Mouse (Mus musculus) spleen, postnatal 36 days (tissue): Measurements from ENCODE around the gene Pik3ap1.
"Not testable (repeated sequence)": the region's sequence is repeated elsewhere in the genome, so short reads cannot be mapped to it uniquely, and the experiment has no call there.

ENCODE experiments used
- DNase-seq, 2 experiments: peaks; one replicate each; pipeline ENCODE4 v3.0.0; 2022; ENCODE audit warnings: low spot score in 2 of 2, mixed read lengths in 1 of 2

Gene Pik3ap1

DNA sequence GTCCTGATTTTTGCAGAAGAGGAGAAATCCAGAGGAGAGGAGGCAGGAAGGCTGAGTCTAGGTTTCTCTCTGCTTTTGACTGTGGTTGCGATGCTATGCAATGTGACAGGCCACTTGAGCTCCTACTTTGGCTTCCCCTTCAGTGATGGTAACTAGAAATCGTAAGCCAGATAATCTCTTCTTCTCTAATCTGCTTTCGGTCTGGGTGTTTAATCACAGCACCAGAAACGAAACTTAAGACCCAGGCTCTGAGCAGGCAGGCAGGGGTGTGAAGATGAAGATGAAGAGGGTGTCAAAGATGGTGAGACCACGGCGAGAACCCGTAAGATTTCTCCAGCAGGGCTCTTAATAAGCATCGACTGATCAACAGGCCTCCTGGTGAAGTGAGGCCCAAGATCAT is 51.9 kb downstream of the Pik3ap1 start:
- no peak for DNase-seq

DNA sequence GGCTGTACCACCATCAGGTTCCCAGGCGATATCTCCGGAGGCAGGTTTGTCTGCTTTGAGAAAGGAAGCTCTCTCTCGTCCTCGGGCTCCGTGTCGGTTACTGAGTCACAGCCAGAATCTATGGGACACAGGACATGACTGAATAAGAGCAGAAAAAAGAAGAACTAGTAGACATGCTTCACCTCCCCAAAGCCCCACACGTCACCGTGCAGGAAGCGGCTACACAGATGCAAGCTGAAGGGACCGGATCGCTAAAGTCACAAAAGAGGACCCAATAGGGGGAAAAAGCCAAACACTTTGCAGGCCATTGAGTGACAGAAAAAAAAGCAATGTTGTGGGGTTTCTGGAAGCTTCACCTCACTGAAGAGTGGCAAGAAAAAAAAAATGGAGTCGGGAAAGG is 52.7 kb downstream of the Pik3ap1 start:
- DNase-seq: peak; percentile 90 to 91

DNA sequence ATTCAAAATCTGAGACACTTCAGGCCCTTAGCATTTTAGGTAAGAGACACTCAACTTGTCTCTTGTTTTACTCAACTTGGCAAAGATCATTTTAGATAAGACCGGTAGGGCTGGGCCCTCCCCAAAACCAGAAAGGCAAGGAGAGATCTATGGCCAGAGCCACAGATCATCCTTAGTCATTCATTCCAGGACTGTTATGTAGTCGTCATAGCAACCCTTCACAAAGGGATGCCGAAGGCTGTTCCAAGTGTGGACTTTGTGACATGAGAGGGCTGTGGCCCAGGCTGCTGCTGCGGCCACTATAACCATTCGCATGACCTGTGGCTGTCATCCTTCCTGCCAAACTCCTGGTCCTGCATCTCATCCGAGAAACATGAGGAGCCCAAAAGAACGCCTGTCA is 54.5 kb downstream of the Pik3ap1 start:
- DNase-seq: no peak

DNA sequence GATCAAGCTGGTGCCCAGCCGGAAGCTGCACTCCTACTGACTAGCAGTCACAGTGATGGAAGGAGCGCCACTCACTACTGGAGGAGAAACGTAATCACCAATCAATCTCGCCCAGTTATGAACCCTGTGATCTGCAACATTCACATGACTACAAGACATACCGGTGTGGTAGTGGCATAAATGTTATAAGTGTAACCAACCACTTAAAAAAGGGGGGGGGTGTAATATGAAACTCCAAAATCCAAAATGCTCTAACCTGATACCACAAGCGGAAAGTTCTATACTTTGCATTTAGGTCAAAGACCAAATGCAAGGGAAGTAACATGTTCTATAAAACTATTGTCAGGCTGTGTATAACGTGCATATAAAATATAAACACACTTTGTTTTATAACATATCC is 54.9 kb downstream of the Pik3ap1 start:
- no peak for DNase-seq

DNA sequence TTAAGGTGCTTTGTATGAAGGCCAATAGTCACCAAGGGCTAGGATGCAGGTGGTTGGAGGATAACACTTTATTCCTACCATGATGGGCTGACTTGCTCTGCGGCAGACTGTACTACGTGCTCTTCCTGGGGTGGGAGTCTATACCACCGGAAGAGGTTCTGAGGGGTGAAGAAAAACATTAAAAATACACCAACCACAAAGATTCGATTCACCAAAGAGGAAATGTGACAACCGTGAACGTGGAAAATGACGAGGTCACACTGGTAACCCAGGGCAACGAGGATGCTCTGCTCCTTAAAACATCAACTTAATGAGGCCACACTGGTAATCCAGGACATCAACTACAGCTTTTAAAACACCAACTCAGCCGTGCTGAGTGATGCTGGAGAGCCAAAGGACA is 56.2 kb downstream of the Pik3ap1 start:
- peak; percentile 68 to 76 for DNase-seq

DNA sequence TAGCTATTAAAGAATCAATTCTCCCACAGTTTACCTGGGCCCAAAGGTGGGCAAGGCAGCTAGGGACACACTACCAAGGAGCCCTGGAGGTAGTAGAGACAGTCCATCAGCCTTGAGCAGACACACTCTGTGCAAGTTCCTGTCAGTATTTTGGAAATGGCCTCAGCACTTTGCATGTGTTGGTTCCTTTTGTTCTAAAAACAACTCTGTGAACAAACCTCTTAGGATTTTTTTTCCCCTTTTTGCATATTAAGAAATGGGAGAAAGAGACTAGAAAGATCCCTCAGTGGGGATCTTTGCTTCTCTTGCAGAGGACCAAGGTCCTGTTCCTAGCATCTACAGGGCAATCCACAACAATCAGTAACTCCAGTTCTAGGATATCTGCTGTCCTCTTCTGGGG is 61.1 kb downstream of the Pik3ap1 start:
- no peak for DNase-seq

DNA sequence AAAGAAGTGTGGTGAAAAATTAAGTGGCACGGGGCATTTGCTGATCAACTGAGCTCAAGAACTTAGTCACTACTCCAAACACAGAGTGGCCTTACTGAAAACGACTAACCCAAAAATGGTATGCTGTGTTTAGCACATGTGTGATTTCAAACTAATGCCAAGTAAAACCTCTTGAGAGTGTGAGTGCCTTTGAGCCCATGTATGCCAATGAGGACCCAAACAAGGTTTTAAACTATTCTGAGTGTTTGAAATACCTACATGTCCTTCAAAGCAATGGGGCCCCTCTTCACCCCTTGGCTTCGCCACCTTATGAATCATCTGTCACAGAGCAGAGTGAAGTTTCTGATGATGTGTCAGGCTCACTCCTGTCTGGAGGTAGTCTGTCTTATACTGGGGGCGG is 61.8 kb downstream of the Pik3ap1 start:
- DNase-seq: no peak

DNA sequence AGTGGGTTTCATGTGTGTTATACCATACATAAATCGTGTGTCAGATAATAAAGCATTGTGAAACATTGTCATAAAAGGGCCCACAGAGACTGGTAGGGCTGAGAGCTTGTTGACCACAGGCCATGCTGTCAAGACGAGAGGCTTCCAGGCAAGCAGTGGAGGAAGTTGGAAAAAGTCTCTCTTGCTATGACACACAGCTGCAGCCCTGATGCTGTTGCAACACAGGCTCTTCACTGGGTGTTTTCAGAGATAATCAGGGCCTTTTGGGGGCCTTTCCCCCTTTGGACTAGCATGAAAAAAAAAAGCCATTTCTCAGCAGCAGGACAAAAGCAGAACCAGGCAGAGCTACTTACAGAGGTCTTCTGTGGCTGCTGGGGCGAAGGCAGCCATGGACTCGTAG is 63.8 kb downstream of the Pik3ap1 start:
- no peak for DNase-seq

DNA sequence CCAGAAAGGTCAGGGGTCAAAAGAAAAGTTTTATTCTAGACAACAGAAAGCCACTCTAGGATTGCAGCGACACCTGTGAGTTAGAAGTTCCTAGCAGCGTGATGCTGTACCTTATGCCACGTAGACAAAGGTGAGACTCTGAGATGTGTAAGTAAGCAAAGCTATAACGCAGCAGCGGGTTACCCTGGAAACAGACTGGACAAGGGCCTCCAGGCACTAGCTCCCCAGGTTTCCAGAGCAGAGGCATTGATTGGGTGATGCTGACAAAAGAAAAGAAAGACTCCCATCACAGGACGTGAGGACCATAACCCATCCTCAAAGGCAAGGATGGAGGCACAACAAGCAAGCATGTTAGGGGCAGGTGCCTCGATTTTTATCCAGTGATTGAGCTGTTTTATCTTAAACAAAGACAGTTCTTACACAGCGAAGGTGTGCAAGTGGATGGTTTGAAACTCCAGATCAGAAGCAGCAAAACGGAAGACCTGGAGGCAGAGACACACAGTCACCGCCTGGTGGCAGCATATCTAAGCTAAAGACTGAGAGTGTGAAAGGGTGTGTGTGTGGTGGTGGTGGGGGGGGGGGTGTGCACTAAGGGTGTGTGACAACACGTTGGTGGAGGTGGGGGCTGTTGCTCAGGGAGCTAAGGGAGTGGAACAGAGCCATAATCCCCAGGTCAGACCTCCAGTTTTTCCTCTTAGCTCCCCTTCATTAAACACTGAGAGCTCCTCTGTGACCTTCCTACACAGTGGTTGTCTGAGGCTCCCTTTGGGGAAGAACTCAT is 67.4 kb downstream of the Pik3ap1 start:
- peak; percentile 41 to 50 for DNase-seq

DNA sequence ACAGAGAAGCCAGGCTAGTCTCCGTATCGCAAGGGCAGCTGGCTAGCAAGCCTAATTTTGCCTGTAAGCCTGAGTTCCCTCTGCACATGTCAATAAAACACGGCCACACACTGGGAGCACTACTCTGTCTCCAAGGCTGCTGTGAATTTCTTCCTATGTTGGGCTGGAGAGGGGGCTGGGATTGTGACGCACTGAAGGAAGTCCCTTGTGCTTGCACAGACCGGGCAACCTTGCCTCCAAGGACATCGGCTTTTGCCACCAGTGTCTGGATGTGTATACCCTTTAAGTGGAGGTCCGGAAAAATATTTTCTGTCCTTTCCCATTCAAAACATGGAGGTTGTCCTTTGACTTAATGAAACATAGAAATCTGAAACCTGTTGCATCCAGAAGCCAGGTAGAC is 70.2 kb downstream of the Pik3ap1 start:
- DNase-seq: no peak

DNA sequence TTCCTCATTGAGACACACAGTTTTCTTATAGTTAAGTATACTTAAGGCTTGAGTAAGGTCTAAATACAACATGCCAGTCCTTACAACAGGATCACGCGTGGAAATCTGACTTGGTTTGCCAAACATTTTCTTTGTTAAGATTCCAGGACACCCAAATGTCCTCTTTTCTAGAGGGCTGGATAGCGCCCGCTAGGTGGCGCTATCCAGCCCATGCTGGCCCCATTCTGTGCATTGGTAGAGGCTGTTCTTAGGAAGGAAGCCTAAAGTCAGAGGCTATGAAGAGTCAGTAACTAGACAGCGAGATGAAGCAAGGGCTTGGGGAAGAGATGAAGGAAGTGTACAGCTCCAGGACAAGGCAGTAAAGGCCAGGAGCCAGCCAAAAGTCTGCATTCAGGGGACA is 71.2 kb downstream of the Pik3ap1 start:
- no peak for DNase-seq

DNA sequence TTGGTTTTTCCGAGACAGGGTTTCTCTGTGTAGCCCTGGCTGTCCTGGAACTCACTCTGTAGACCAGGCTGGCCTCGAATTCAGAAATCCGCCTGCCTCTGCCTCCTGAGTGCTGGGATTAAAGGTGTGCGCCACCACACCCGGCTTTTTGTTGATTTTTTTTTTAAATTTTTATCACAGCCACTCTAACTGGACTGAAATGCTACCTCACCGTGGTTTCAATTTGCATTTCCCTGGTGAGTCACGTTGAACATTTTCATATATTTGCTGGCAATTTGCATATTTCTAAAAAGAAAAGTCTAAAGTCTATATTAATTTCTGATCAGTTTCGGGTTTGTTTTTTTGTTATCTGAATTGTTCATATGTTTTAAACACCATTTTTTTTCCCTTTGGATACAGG is 72.3 kb downstream of the Pik3ap1 start:
- DNase-seq: not testable (repeated sequence)

DNA sequence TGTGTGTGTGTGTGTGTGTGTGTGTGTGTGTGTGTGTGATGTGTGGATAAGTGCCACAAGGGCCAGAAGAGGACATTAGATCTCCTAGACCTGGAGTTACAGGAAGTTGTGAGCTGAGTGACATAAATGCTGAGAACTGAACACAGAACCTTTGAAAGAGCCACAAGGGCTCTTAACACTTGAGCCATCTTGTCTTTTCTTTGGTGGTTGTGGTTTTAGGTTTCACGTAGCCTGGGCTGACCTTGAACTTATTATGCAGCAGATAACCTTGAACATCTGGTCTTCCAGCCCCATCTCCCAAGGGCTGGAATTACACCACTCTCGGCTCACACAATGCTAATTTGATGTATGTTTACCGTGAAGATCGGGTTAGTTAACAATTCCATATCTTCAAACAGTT is 72.9 kb downstream of the Pik3ap1 start:
- DNase-seq: no peak

DNA sequence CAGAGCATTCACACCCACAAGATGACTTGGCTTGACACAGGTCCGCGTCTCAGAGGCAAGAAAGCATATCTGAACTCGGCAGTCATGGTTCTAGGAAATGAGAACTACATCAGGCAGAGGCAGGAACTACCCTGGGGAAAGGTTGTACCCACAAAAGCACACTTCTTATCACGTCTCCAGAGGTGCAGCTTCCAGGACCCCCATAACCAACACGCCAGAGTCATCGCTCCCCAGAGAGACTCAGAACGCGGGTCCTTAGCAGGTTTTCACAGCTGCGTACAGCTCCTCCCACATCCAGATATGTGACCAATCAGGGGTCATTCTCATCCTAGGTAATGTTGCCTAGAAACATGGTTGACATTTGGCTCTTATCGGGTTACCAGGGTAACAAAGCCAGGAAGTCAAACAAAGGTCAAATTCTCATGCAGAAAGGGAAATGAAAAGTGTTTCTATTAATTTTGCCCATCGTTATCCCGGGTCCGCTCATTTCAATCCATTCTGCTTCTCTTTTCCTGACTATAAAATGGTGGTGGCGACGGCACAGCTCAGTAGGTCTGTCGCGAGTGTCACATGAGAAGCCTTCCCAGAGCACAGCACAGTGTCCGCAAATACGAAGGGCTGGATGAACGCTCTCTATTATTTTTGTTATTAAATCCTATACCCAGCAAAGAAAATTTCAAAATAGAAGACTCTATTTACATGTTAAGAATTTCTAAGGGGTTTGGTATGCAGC is 73.8 kb downstream of the Pik3ap1 start:
- no peak for DNase-seq

DNA sequence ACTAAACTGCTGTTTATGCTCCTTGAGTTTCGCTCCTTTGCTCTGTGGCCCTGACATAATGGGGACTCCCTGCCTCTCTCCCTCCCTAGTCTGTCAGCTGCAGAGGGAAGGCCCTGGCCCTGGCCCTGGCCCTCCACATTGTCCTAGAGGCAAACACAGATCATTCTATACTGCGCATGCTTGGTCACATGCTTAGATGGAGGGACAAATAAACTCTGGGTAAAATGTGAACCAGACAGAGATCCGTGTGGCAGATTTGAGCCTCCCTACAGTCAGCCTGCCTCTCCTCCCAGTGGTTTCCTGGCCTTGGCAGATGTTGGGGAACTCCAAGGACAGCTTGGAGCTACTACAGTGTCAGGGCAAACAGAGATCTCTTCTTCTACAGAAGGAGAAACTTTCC is 81.0 kb downstream of the Pik3ap1 start:
- no peak for DNase-seq

DNA sequence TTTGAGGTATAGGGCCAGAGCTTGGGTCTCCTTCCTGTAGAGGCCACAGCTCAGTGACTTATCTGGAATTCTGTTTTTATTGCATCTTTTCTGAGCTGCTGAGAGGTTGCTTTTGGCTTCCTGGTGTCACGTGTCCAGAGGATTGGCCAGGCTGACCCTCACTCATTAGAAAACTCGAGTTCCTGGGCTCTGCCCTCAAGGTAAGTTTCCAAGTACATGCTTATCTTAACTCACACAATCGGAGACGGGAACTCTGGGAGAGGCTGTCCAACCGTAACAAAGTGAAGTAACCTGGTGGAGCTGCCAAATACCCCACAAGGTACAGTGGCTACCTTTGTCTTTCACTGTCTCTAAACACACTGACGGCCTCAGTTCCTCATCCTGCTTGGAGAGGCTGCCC is 81.5 kb downstream of the Pik3ap1 start:
- DNase-seq: no peak

DNA sequence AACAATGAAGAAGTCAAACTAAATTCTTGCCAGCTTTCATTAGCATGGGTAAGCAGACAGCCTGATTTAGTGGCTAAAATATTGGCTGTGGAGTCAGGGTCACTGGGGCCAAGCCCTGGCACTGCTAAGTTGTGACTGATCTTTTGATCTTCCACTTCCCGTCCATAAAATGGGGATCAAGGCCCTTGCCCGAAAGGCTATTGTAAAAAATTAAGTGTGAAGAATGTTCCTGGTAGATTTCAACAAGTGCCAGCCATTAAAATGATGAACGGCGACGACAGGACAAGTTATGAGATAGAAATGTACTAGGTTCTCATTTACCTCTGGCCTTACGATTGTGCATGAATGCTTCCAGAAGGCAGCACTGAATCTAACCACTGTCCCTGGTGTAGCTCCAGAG is 83.0 kb downstream of the Pik3ap1 start:
- no peak for DNase-seq

DNA sequence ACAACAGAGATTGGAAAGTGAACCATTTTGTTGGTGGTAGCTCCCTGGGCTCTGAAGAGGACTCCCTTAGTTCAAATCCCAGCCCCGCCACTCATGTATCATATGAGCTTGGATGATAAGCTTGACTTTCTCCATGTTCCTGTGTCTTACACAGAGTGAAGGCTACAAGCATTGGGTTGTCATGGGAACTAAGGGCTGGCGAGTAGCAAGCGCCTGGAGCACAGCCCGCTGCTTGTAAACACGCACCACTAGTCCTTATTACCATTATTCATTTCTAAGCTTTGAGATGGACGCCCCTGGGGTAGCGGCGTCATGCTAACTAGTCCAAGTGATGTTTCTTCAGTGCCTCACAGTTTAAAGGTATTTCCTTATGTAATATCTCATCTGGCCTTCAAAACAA is 85.5 kb downstream of the Pik3ap1 start:
- DNase-seq: no peak

DNA sequence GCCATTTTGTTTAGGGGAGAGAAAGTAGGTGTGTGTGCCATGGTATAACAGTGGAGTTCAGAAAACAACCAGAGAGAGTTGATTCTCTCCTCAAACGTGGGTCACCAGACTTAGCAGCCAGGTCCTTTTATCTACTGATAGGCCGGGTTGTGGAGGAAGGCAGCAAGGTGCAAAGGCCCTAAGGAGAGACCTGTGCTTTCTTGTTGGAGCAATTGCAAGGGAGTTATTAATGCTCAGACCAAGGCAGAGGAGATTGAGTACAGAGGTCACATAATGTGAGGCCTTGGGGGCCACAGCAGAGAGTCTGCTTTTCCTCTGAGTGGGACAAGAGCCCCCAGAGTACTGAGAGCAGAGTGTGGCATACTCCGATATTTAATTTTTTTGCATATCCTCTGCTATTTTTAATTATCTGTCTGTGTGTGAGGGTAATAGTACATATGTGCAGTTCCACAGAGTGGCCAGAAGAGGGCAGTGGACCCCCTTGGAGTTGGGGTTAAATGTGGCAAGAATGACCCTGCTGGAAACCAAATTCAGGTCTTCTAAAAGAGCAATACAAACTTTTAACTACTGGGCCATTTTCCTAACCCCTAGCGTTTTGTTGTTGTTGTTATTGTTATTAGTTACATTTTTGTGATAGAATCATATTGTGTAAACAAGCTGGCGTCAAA is 93.8 kb downstream of the Pik3ap1 start:
- peak in 1 of 2 experiments; percentile 22 for DNase-seq

DNA sequence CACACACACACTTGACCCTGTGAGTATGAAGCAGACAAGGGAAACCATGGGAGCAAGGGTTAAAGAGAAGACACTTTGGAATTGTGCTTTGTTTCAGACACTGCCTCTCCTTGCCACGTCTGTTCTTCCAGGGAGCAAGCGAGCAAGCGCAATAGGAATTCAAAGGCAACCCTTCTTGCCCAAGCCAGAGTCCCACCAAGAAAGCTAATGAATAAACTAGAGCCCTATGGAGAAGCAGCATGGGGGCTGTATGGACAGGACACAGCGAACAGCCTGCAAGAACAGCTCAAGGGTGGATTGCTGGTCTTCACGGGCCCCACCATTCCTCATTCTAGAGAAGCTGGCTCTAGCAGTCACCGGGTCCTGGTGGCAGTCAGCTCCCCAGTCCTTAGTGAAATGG is 96.3 kb downstream of the Pik3ap1 start:
- no peak for DNase-seq

DNA sequence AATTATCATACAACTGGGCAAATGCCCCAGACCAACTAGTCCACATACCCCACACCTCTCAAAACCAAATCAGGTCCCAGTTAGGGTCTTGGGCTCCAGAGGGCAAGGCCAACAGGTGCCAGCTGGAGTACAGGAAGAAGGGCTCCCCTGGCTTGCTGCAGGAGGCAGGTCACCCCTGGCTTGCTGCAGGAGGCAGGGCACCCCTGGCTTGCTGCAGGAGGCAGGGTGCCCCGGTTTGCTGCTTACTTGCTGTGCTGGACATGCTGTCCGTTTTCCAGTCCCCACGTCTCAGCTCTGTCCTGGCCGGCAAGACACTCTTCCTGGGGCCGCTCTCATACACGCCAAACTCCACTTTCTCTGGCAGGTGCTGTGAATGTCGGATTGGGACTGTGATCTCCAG is 97.7 kb downstream of the Pik3ap1 start:
- DNase-seq: no peak

DNA sequence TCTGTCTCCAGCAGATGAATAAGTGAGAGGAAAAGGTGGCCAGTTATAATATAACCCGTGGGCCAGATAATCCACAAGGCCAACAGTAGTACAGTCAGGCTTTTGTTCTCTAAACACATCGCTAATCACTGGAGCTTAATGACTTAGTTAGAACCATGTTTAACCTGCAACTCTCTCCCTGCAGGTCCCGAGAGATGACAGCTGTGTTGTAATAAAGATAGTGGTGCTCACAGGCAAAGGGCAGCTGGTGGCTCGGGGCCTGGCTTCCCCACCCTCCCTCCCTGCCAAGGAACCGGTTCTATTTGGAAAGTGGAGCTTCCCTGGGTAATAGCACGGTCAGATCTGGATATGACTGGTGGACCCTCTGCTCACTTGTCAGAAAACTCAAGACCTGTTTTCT is 100.4 kb downstream of the Pik3ap1 start:
- no peak for DNase-seq

DNA sequence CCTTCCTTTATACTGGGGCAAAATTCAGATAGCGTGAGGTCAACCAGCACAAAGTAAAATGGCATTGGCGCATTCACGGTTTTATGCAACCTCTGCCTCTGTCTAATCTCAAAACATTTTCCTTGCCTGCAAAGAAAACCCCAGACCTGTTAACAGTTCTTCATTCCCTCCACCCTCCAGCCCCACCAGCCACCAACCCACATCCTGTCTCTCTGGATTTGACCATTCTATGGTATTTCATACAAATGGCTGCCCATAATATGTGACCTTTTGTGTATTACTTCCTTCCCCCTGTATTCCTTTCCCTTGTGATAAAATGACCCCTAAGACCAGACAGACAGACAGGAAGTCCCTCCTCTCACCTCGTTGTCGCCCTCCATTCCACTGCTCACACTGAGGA is 102.2 kb downstream of the Pik3ap1 start:
- no peak for DNase-seq
